Comparison of ENCODE assay signal across 24 mouse cellular contexts in the genomic region with DNA sequence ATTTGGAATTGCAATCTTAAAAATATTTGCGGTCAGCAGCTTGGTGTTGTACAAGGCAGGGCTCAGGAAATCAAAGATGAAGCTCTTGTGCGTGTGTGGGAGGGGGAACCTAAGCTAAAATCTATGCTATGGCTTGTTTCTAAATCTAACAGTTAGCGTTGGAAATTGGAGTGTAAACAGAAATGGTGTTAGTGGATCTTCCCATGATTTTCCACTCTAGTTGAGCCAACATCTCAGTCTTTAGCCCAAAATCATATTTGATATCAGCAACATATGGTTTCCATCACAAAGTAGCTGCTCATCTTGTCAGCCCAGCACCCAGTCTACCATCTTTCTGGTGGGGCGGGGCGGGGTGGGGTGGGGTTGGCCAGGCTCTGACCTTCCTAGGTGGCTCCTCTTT.
A peak's percentile ranks its signal among the peaks of the same experiment; 100 is the strongest.
DNase-seq lines count a peak whose midpoint lies in the region; ATAC-seq and TF ChIP-seq lines count a peak whose summit lies in the region.
"Had no signal": no experiment of that assay in that cellular context is flagged by ENCODE, and none has a peak within 500 bp of the region (broad histone marks: within the 10 kb centered on the region; RNA-seq: fewer than 3 reads in every experiment).

No protein-coding gene starts in this region.

- no peaks in the 10 kb centered on the region for H3K36me3 ChIP-seq in heart, embryonic 15.5 days
- H3K36me3 ChIP-seq in heart, embryonic 11.5 days (ENCODE audit: control insufficient read depth, insufficient read depth, low read length): no peaks in the 10 kb centered on the region
- H3K36me3 ChIP-seq in midbrain, embryonic 13.5 days: no peaks in the 10 kb centered on the region
- H3K36me3 ChIP-seq in midbrain, embryonic 15.5 days (replicated peaks): no peaks in the 10 kb centered on the region
- H3K36me3 ChIP-seq: forebrain, embryonic 15.5 days; hindbrain, embryonic 10.5 days; hindbrain, embryonic 15.5 days; limb, embryonic 13.5 days had no signal

- H3K4me3 ChIP-seq in gastrocnemius, adult 2 months: no peak overlapping the region
- no peak overlapping the region for H3K4me3 ChIP-seq in heart, embryonic 15.5 days
- no peak overlapping the region for H3K4me3 ChIP-seq in heart, embryonic 11.5 days (ENCODE audit: low read depth, low read length)
- no peak overlapping the region for H3K4me3 ChIP-seq in left cerebral cortex, adult 2 months
- no peak overlapping the region for H3K4me3 ChIP-seq in midbrain, embryonic 13.5 days (replicated peaks)
- no peak overlapping the region for H3K4me3 ChIP-seq in midbrain, embryonic 15.5 days
- H3K4me3 ChIP-seq: forebrain, embryonic 15.5 days; hindbrain, embryonic 10.5 days; hindbrain, embryonic 15.5 days; limb, embryonic 13.5 days had no signal

- 0 out of 2 replicates have a peak overlapping the region, but pooled peaks have one; percentile 8 for H3K4me2 ChIP-seq in heart, embryonic 15.5 days
- H3K4me2 ChIP-seq in heart, embryonic 11.5 days: no peak overlapping the region
- H3K4me2 ChIP-seq in midbrain, embryonic 13.5 days (replicated peaks): no peak overlapping the region
- no peak overlapping the region for H3K4me2 ChIP-seq in midbrain, embryonic 15.5 days
- H3K4me2 ChIP-seq: forebrain, embryonic 15.5 days; hindbrain, embryonic 15.5 days; limb, embryonic 13.5 days; liver, embryonic 11.5 days had no signal

- no peak for DNase-seq in gastrocnemius, adult 2 months
- no peak for DNase-seq in gastrocnemius, postnatal 14 days
- DNase-seq in left cerebral cortex, adult 2 months (ENCODE audit: extremely low spot score in 1 of 2, low spot score in 2 of 2): no peak
- no peak for DNase-seq in left cerebral cortex, adult 8-10 months (ENCODE audit: low spot score in 2 of 2)
- DNase-seq: adrenal gland, adult 8-10 months; cerebellum, adult 8-10 months; cerebellum, postnatal 25 days; kidney, adult 2 months; midbrain, embryonic 14.5 days; right cerebral cortex, adult 18-20 months; spleen, adult 18-20 months; thymus, postnatal 14 days had no signal

- intact Hi-C loops in gastrocnemius, adult 2 months (cut with DNase I): loop anchor here (5.0 kb wide), 2 partner anchors 120 to 195 kb away; no protein-coding TSS in a partner anchor
- intact Hi-C loops in gastrocnemius, postnatal 14 days (cut with DNase I; ENCODE audit: low total_unique reads): loop anchor here (10.0 kb wide), 1 partner anchor 192 kb away; no protein-coding TSS in a partner anchor
- intact Hi-C loops in left cerebral cortex, adult 2 months (cut with DNase I): loop anchor here (1.0 to 5.0 kb wide), 2 partner anchors 195 to 295 kb away; no protein-coding TSS in a partner anchor

- 69% methylated on average over 5 of the region's 5 CpGs for WGBS in heart, embryonic 15.5 days
- WGBS in heart, embryonic 11.5 days (ENCODE audit: insufficient replicate concordance): 81% methylated on average over 5 of the region's 5 CpGs
- 91% methylated on average over 5 of the region's 5 CpGs for WGBS in midbrain, embryonic 13.5 days
- WGBS in midbrain, embryonic 15.5 days: 90% methylated on average over 5 of the region's 5 CpGs

- H3K27ac ChIP-seq in gastrocnemius, adult 2 months: peak overlapping the region; percentile 36
- peak overlapping the region; percentile 54; the same call in 1 of the 2 replicates for H3K27ac ChIP-seq in heart, embryonic 15.5 days
- H3K27ac ChIP-seq in heart, embryonic 11.5 days (ENCODE audit: low read depth, low read length): no peak overlapping the region
- peak overlapping the region; percentile 42 for H3K27ac ChIP-seq in left cerebral cortex, adult 2 months
- peak overlapping the region; percentile 19; the same call in 1 of the 2 replicates for H3K27ac ChIP-seq in midbrain, embryonic 13.5 days
- H3K27ac ChIP-seq in midbrain, embryonic 15.5 days: no peak overlapping the region
- H3K27ac ChIP-seq: forebrain, embryonic 15.5 days; hindbrain, embryonic 10.5 days; hindbrain, embryonic 15.5 days; limb, embryonic 13.5 days; macrophage had no signal

- H3K9me3 ChIP-seq in heart, embryonic 15.5 days (replicated peaks): no peaks in the 10 kb centered on the region
- H3K9me3 ChIP-seq in heart, embryonic 11.5 days (replicated peaks; ENCODE audit: control insufficient read depth, low read length): no peaks in the 10 kb centered on the region
- H3K9me3 ChIP-seq in midbrain, embryonic 13.5 days: no peaks in the 10 kb centered on the region
- H3K9me3 ChIP-seq in midbrain, embryonic 15.5 days: no peaks in the 10 kb centered on the region
- H3K9me3 ChIP-seq: forebrain, embryonic 15.5 days; G1E; hindbrain, embryonic 10.5 days; hindbrain, embryonic 15.5 days; limb, embryonic 13.5 days had no signal

- no peak for TF ChIP-seq CTCF in gastrocnemius, adult 2 months (IDR thresholded peaks at IDR 0.05)
- TF ChIP-seq CTCF in left cerebral cortex, adult 2 months (IDR thresholded peaks at IDR 0.05): no peak

- H3K4me1 ChIP-seq in heart, embryonic 15.5 days (replicated peaks): peaks cover 44% of the 10 kb centered on the region
- peaks cover 16% of the 10 kb centered on the region for H3K4me1 ChIP-seq in heart, embryonic 11.5 days (ENCODE audit: control insufficient read depth, insufficient read depth, low read length)
- peaks cover 33% of the 10 kb centered on the region for H3K4me1 ChIP-seq in midbrain, embryonic 13.5 days (replicated peaks)
- peaks cover 43% of the 10 kb centered on the region for H3K4me1 ChIP-seq in midbrain, embryonic 15.5 days

- no peak for ATAC-seq in heart, embryonic 15.5 days (replicated peaks; ENCODE audit: insufficient number of reproducible peaks, insufficient read depth, low FRiP score, low read depth)
- ATAC-seq in heart, embryonic 11.5 days (replicated peaks; ENCODE audit: insufficient number of reproducible peaks, low FRiP score, low TSS enrichment): no peak
- ATAC-seq in midbrain, embryonic 13.5 days: no peak
- ATAC-seq in midbrain, embryonic 15.5 days (replicated peaks): no peak
- ATAC-seq: forebrain, embryonic 15.5 days; inflammation-experienced regulatory T-cells, adult 6 months had no signal

- no peak overlapping the region for H3K9ac ChIP-seq in heart, embryonic 15.5 days
- H3K9ac ChIP-seq in heart, embryonic 11.5 days (ENCODE audit: low read depth, low read length): no peak overlapping the region
- H3K9ac ChIP-seq in midbrain, embryonic 13.5 days (replicated peaks): no peak overlapping the region
- no peak overlapping the region for H3K9ac ChIP-seq in midbrain, embryonic 15.5 days
- H3K9ac ChIP-seq: forebrain, embryonic 15.5 days; hindbrain, embryonic 15.5 days; limb, embryonic 13.5 days had no signal

- H3K27me3 ChIP-seq in heart, embryonic 15.5 days: no peaks in the 10 kb centered on the region
- H3K27me3 ChIP-seq in heart, embryonic 11.5 days (ENCODE audit: control insufficient read depth, insufficient read depth, low read length): no peaks in the 10 kb centered on the region
- no peaks in the 10 kb centered on the region for H3K27me3 ChIP-seq in midbrain, embryonic 13.5 days
- H3K27me3 ChIP-seq in midbrain, embryonic 15.5 days (replicated peaks): no peaks in the 10 kb centered on the region
- H3K27me3 ChIP-seq: forebrain, embryonic 15.5 days; hindbrain, embryonic 15.5 days; limb, embryonic 13.5 days had no signal

Comparison
In these comparisons a context has a peak if more than half of its experiments do, and no peak if none do; other contexts are left out.
1. H3K27ac ChIP-seq: peak in gastrocnemius, adult 2 months (single experiment), heart, embryonic 15.5 days (single experiment), left cerebral cortex, adult 2 months (single experiment) and midbrain, embryonic 13.5 days (single experiment); none in heart, embryonic 11.5 days (single experiment) and midbrain, embryonic 15.5 days (single experiment).